ENCODE assay signal across 13 mouse cellular contexts in the genomic region with DNA sequence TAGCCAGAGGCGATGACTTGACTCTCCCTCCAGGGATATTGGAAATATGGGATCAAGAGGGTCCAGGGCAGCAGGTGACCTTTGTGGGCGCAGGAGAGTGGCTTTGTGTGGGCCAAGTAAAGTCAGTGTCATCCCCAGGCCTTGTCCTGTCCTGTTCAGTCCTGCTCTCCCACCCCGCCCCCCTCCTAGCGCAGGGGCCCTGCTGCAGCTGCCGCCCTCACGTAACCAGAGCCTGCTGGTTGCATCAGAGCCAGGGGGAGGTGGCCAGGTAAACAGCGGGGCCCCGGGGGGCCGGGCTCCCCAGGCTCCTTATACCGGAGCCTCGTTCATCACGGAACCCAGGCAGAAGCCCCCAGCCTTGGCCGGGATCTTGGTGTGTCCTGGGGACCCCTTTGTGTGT. TPM values are rescaled to one million over a fixed set of nuclear protein-coding genes. Genes with fewer than 3 reads are reported as not detected.
DNase-seq lines count a peak whose midpoint lies in the region; ATAC-seq and TF ChIP-seq lines count a peak whose summit lies in the region.
"Had no signal": no experiment of that assay in that cellular context is flagged by ENCODE, and none has a peak within 500 bp of the region (broad histone marks: within the 10 kb centered on the region; RNA-seq: fewer than 3 reads in every experiment).

No protein-coding gene starts in this region.

- H3K4me3 ChIP-seq in midbrain, postnatal 0 days (ENCODE audit: low read depth, low read length), result no peak overlapping the region
- H3K4me3 ChIP-seq in midbrain, embryonic 14.5 days (replicated peaks; ENCODE audit: low read depth, low read length), result no peak overlapping the region
- no peak overlapping the region for H3K4me3 ChIP-seq in limb, embryonic 11.5 days (ENCODE audit: low read depth, low read length)
- H3K4me3 ChIP-seq in stomach, embryonic 15.5 days (replicated peaks), result no peak overlapping the region
- H3K4me3 ChIP-seq: heart, embryonic 12.5 days had no signal

- no peaks in the 10 kb centered on the region for H3K4me1 ChIP-seq in midbrain, postnatal 0 days (ENCODE audit: insufficient read depth, low read length)
- H3K4me1 ChIP-seq in midbrain, embryonic 14.5 days (ENCODE audit: control insufficient read depth, insufficient read depth, low read length), result no peaks in the 10 kb centered on the region
- peaks cover 7% of the 10 kb centered on the region for H3K4me1 ChIP-seq in limb, embryonic 11.5 days (ENCODE audit: control insufficient read depth, insufficient read depth, low read length)
- 0 out of 2 replicates have a peak, but pooled peaks cover 8% of the 10 kb centered on the region for H3K4me1 ChIP-seq in stomach, embryonic 15.5 days

- H3K9me3 ChIP-seq in midbrain, postnatal 0 days (ENCODE audit: low read length), result no peaks in the 10 kb centered on the region
- H3K9me3 ChIP-seq in midbrain, embryonic 14.5 days (ENCODE audit: control insufficient read depth, low read length), result no peaks in the 10 kb centered on the region
- no peaks in the 10 kb centered on the region for H3K9me3 ChIP-seq in limb, embryonic 11.5 days (ENCODE audit: control insufficient read depth, low read length)
- H3K9me3 ChIP-seq in stomach, embryonic 15.5 days, result no peaks in the 10 kb centered on the region
- H3K9me3 ChIP-seq: heart, embryonic 12.5 days had no signal

- no peaks in the 10 kb centered on the region for H3K27me3 ChIP-seq in midbrain, postnatal 0 days (ENCODE audit: insufficient read depth, low read length)
- H3K27me3 ChIP-seq in midbrain, embryonic 14.5 days (ENCODE audit: control insufficient read depth, insufficient read depth, low read length), result no peaks in the 10 kb centered on the region
- 0 out of 2 replicates have a peak, but pooled peaks cover 2% of the 10 kb centered on the region for H3K27me3 ChIP-seq in limb, embryonic 11.5 days (ENCODE audit: control insufficient read depth, insufficient read depth, low read length)
- H3K27me3 ChIP-seq in stomach, embryonic 15.5 days (replicated peaks), result no peaks in the 10 kb centered on the region

- intact Hi-C loops in gastrocnemius, postnatal 14 days (cut with DNase I; ENCODE audit: low total_unique reads), result no loop called here

- peaks cover 20% of the 10 kb centered on the region for H3K36me3 ChIP-seq in midbrain, postnatal 0 days (ENCODE audit: insufficient read depth, low read length)
- peaks cover 21% of the 10 kb centered on the region for H3K36me3 ChIP-seq in midbrain, embryonic 14.5 days (ENCODE audit: control insufficient read depth, insufficient read depth, low read length)
- peaks cover under 1% of the 10 kb centered on the region for H3K36me3 ChIP-seq in limb, embryonic 11.5 days (ENCODE audit: control insufficient read depth, insufficient read depth, low read length)
- H3K36me3 ChIP-seq in stomach, embryonic 15.5 days, result peaks cover 13% of the 10 kb centered on the region; the same call in 1 of the 2 replicates

- DNase-seq in gastrocnemius, adult 8-10 months (ENCODE audit: low spot score in 2 of 2), result peak; percentile 11 to 29
- DNase-seq in gastrocnemius, postnatal 14 days, result no peak
- DNase-seq in midbrain, postnatal 0 days (ENCODE audit: low spot score), result no peak
- DNase-seq in midbrain, embryonic 14.5 days, result no peak
- DNase-seq in limb, embryonic 11.5 days (ENCODE audit: low spot score), result peak; percentile 41
- no peak for DNase-seq in c-Kit-positive CD71-positive TER-119-positive erythroid progenitor cells, embryonic 14.5 days (ENCODE audit: low spot score)
- DNase-seq: cerebellum, postnatal 10 days; kidney, adult 2 months; lung, adult 18-20 months had no signal

- ATAC-seq in midbrain, postnatal 0 days (ENCODE audit: low FRiP score), result peak; percentile 6; the same call in 1 of the 2 replicates
- ATAC-seq in midbrain, embryonic 14.5 days (ENCODE audit: low FRiP score, low TSS enrichment), result no peak
- ATAC-seq in limb, embryonic 11.5 days (ENCODE audit: insufficient number of reproducible peaks, low FRiP score, low TSS enrichment, low read depth), result peak; percentile 47; the same call in 1 of the 2 replicates
- no peak for ATAC-seq in stomach, embryonic 15.5 days (ENCODE audit: insufficient read depth, low FRiP score, low read depth)
- no peak for ATAC-seq in granulocyte monocyte progenitor cell, adult 5-6 weeks (replicated peaks; ENCODE audit: poor library complexity, severe bottlenecking)
- ATAC-seq: CD4-positive, CD25-positive, alpha-beta regulatory T cell, adult 4 months had no signal

- no peak overlapping the region for H3K27ac ChIP-seq in midbrain, postnatal 0 days (ENCODE audit: low read depth, low read length)
- no peak overlapping the region for H3K27ac ChIP-seq in midbrain, embryonic 14.5 days (replicated peaks; ENCODE audit: low read depth, low read length)
- no peak overlapping the region for H3K27ac ChIP-seq in limb, embryonic 11.5 days (replicated peaks; ENCODE audit: low read depth, low read length)
- no peak overlapping the region for H3K27ac ChIP-seq in stomach, embryonic 15.5 days

- H3K9ac ChIP-seq in midbrain, postnatal 0 days (replicated peaks; ENCODE audit: low read length, poor library complexity, severe bottlenecking), result no peak overlapping the region
- no peak overlapping the region for H3K9ac ChIP-seq in midbrain, embryonic 14.5 days (replicated peaks; ENCODE audit: low read length)
- H3K9ac ChIP-seq in limb, embryonic 11.5 days (ENCODE audit: low read length), result peak overlapping the region; percentile 7; the same call in 1 of the 2 replicates
- H3K9ac ChIP-seq in stomach, embryonic 15.5 days, result no peak overlapping the region
- H3K9ac ChIP-seq: heart, embryonic 12.5 days had no signal

- 18% methylated on average over 13 of the region's 13 CpGs for WGBS in midbrain, postnatal 0 days
- 21% methylated on average over 13 of the region's 13 CpGs for WGBS in midbrain, embryonic 14.5 days
- WGBS in limb, embryonic 11.5 days, result 16% methylated on average over 13 of the region's 13 CpGs
- WGBS in stomach, embryonic 15.5 days, result 14% methylated on average over 13 of the region's 13 CpGs

- no peak for TF ChIP-seq CTCF in midbrain, postnatal 0 days (IDR thresholded peaks at IDR 0.05)

- H3K4me2 ChIP-seq in midbrain, postnatal 0 days (ENCODE audit: low read depth, low read length, poor library complexity, severe bottlenecking), result no peak overlapping the region
- no peak overlapping the region for H3K4me2 ChIP-seq in midbrain, embryonic 14.5 days (ENCODE audit: low read length)
- no peak overlapping the region for H3K4me2 ChIP-seq in limb, embryonic 11.5 days (ENCODE audit: low read depth, severe bottlenecking)
- 0 out of 2 replicates have a peak overlapping the region, but pooled peaks have one; percentile 2 for H3K4me2 ChIP-seq in stomach, embryonic 15.5 days
- H3K4me2 ChIP-seq: heart, embryonic 12.5 days had no signal

RNA-seq across cellular contexts. Expression of gene Mef2b, which starts 10.6 kb away (rescaled TPM):
- total RNA-seq in gastrocnemius, adult 8-10 months (2022), result under 1 TPM in 3 of 4 experiments, not detected in 1; 0.32 to 0.36 (median 0.34) TPM
- under 1 TPM; 0.25 to 0.29 TPM for total RNA-seq in gastrocnemius, postnatal 14 days (2021)
- total RNA-seq in midbrain, postnatal 0 days (2014; rRNA removed), result 0.55 and 1.1 TPM in 2 replicates
- 1.5 TPM in 2 replicates for polyA plus RNA-seq in midbrain, postnatal 0 days (2015; fragmentation: Nextera tagmentation; extraction: Ambion mirVana)
- 0.46 and 0.50 TPM in 2 replicates for polyA plus RNA-seq in midbrain, embryonic 14.5 days (2014; fragmentation: Nextera tagmentation; extraction: Ambion mirVana)
- polyA plus RNA-seq in limb, embryonic 11.5 days (2014; fragmentation: Nextera tagmentation; extraction: Ambion mirVana), result 0.40 and 0.41 TPM in 2 replicates
- polyA plus RNA-seq in stomach, embryonic 15.5 days (2015; fragmentation: Nextera tagmentation; extraction: Ambion mirVana), result 0.19 and 0.26 TPM in 2 replicates
- total RNA-seq in granulocyte monocyte progenitor cell, adult 5-6 weeks (2014; fragmentation: Nextera tagmentation), result not detected in 2 replicates
- total RNA-seq in granulocyte monocyte progenitor cell, adult 5-6 weeks (2017), result not detected in 2 replicates
- polyA plus RNA-seq: heart, embryonic 12.5 days had no signal

RNA-seq across cellular contexts. Expression of gene Borcs8, which starts 10.9 kb away (rescaled TPM):
- total RNA-seq in gastrocnemius, adult 8-10 months (2022), result 10 to 100 TPM in 3 of 4 experiments, 1 to 10 TPM in 1; 9.8 to 14.9 (median 14.1) TPM
- 10 to 100 TPM; 14.4 to 18.4 TPM for total RNA-seq in gastrocnemius, postnatal 14 days (2021)
- total RNA-seq in midbrain, postnatal 0 days (2014; rRNA removed), result 91.1 and 98.3 TPM in 2 replicates
- polyA plus RNA-seq in midbrain, postnatal 0 days (2015; fragmentation: Nextera tagmentation; extraction: Ambion mirVana), result 49.8 and 58.6 TPM in 2 replicates
- 64.2 and 71.2 TPM in 2 replicates for polyA plus RNA-seq in midbrain, embryonic 14.5 days (2014; fragmentation: Nextera tagmentation; extraction: Ambion mirVana)
- 49.6 and 53.2 TPM in 2 replicates for polyA plus RNA-seq in limb, embryonic 11.5 days (2014; fragmentation: Nextera tagmentation; extraction: Ambion mirVana)
- 42.6 and 43.2 TPM in 2 replicates for polyA plus RNA-seq in stomach, embryonic 15.5 days (2015; fragmentation: Nextera tagmentation; extraction: Ambion mirVana)
- total RNA-seq in granulocyte monocyte progenitor cell, adult 5-6 weeks (2014; fragmentation: Nextera tagmentation), result 26.6 and 53.7 TPM in 2 replicates
- 34.3 and 40.0 TPM in 2 replicates for total RNA-seq in granulocyte monocyte progenitor cell, adult 5-6 weeks (2017)

RNA-seq across cellular contexts. Expression of gene Rfxank, which starts 11.2 kb away (rescaled TPM):
- total RNA-seq in gastrocnemius, adult 8-10 months (2022), result 10 to 100 TPM in 1 of 4 experiments, 1 to 10 TPM in 3; 8.5 to 10.6 (median 9.1) TPM
- total RNA-seq in gastrocnemius, postnatal 14 days (2021), result 1 to 10 TPM; 8.1 to 8.8 TPM
- total RNA-seq in midbrain, postnatal 0 days (2014; rRNA removed), result 9.8 and 12.3 TPM in 2 replicates
- polyA plus RNA-seq in midbrain, postnatal 0 days (2015; fragmentation: Nextera tagmentation; extraction: Ambion mirVana), result 7.4 and 9.3 TPM in 2 replicates
- 6.7 and 7.5 TPM in 2 replicates for polyA plus RNA-seq in midbrain, embryonic 14.5 days (2014; fragmentation: Nextera tagmentation; extraction: Ambion mirVana)
- 20.0 and 21.3 TPM in 2 replicates for polyA plus RNA-seq in limb, embryonic 11.5 days (2014; fragmentation: Nextera tagmentation; extraction: Ambion mirVana)
- 14.4 and 14.8 TPM in 2 replicates for polyA plus RNA-seq in stomach, embryonic 15.5 days (2015; fragmentation: Nextera tagmentation; extraction: Ambion mirVana)
- total RNA-seq in granulocyte monocyte progenitor cell, adult 5-6 weeks (2014; fragmentation: Nextera tagmentation), result 4.8 and 6.9 TPM in 2 replicates
- total RNA-seq in granulocyte monocyte progenitor cell, adult 5-6 weeks (2017), result 5.9 and 11.6 TPM in 2 replicates

RNA-seq across cellular contexts. Expression of gene Nr2c2ap, which starts 19.0 kb away (rescaled TPM):
- 1 to 10 TPM; 4.1 to 6.5 (median 4.6) TPM for total RNA-seq in gastrocnemius, adult 8-10 months (2022)
- total RNA-seq in gastrocnemius, postnatal 14 days (2021), result 1 to 10 TPM; 2.2 to 4.4 TPM
- 5.4 and 7.7 TPM in 2 replicates for total RNA-seq in midbrain, postnatal 0 days (2014; rRNA removed)
- 42.1 and 44.1 TPM in 2 replicates for polyA plus RNA-seq in midbrain, postnatal 0 days (2015; fragmentation: Nextera tagmentation; extraction: Ambion mirVana)
- 25.8 and 43.4 TPM in 2 replicates for polyA plus RNA-seq in midbrain, embryonic 14.5 days (2014; fragmentation: Nextera tagmentation; extraction: Ambion mirVana)
- polyA plus RNA-seq in limb, embryonic 11.5 days (2014; fragmentation: Nextera tagmentation; extraction: Ambion mirVana), result 13.7 and 20.8 TPM in 2 replicates
- polyA plus RNA-seq in stomach, embryonic 15.5 days (2015; fragmentation: Nextera tagmentation; extraction: Ambion mirVana), result 38.2 and 39.4 TPM in 2 replicates
- total RNA-seq in granulocyte monocyte progenitor cell, adult 5-6 weeks (2014; fragmentation: Nextera tagmentation), result 37.0 and 64.5 TPM in 2 replicates
- total RNA-seq in granulocyte monocyte progenitor cell, adult 5-6 weeks (2017), result 8.7 and 9.4 TPM in 2 replicates

RNA-seq across cellular contexts. Expression of gene Tmem161a, which starts 22.0 kb away (rescaled TPM):
- total RNA-seq in gastrocnemius, adult 8-10 months (2022), result 10 to 100 TPM; 77.0 to 87.6 (median 85.9) TPM
- total RNA-seq in gastrocnemius, postnatal 14 days (2021), result 10 to 100 TPM; 76.0 to 78.1 TPM
- total RNA-seq in midbrain, postnatal 0 days (2014; rRNA removed), result 52.4 and 64.8 TPM in 2 replicates
- 49.5 and 51.6 TPM in 2 replicates for polyA plus RNA-seq in midbrain, postnatal 0 days (2015; fragmentation: Nextera tagmentation; extraction: Ambion mirVana)
- 31.2 and 40.7 TPM in 2 replicates for polyA plus RNA-seq in midbrain, embryonic 14.5 days (2014; fragmentation: Nextera tagmentation; extraction: Ambion mirVana)
- polyA plus RNA-seq in limb, embryonic 11.5 days (2014; fragmentation: Nextera tagmentation; extraction: Ambion mirVana), result 43.5 and 46.9 TPM in 2 replicates
- polyA plus RNA-seq in stomach, embryonic 15.5 days (2015; fragmentation: Nextera tagmentation; extraction: Ambion mirVana), result 54.4 and 59.0 TPM in 2 replicates
- 15.6 and 29.6 TPM in 2 replicates for total RNA-seq in granulocyte monocyte progenitor cell, adult 5-6 weeks (2014; fragmentation: Nextera tagmentation)
- 9.4 and 21.4 TPM in 2 replicates for total RNA-seq in granulocyte monocyte progenitor cell, adult 5-6 weeks (2017)

Comparison
In these comparisons a context has a peak if more than half of its experiments do, and no peak if none do; other contexts are left out.
1. DNase-seq: peak in gastrocnemius, adult 8-10 months (2 of 2) and limb, embryonic 11.5 days (single experiment); none in gastrocnemius, postnatal 14 days (single experiment), midbrain, postnatal 0 days (single experiment), midbrain, embryonic 14.5 days (single experiment) and c-Kit-positive CD71-positive TER-119-positive erythroid progenitor cells, embryonic 14.5 days (single experiment).
2. ATAC-seq: peak in midbrain, postnatal 0 days (single experiment) and limb, embryonic 11.5 days (single experiment); none in midbrain, embryonic 14.5 days (single experiment), stomach, embryonic 15.5 days (single experiment) and granulocyte monocyte progenitor cell, adult 5-6 weeks (single experiment).